Comparison of ENCODE assay signal across 8 mouse cellular contexts in genomic region chr11:109297710-109298375, GRCm38 (mm10). TPM values are rescaled to one million over a fixed set of nuclear protein-coding genes. Genes with fewer than 3 reads are reported as not detected.
A peak's percentile ranks its signal among the peaks of the same experiment; 100 is the strongest.
DNase-seq lines count a peak whose midpoint lies in the region; ATAC-seq and TF ChIP-seq lines count a peak whose summit lies in the region.

Gene Rgs9, minus strand, starts transcription at chr11:109298129.

- WGBS in heart, embryonic 13.5 days, result 7% methylated on average over 37 of the region's 37 CpGs
- WGBS in kidney, postnatal 0 days, result 3% methylated on average over 37 of the region's 37 CpGs
- WGBS in liver, adult 2 months, result 8% methylated on average over 37 of the region's 37 CpGs

- peak within 1 kb of the TSS; percentile 78 for H3K4me2 ChIP-seq in heart, embryonic 13.5 days
- H3K4me2 ChIP-seq in kidney, postnatal 0 days (ENCODE audit: low read length), result peak within 1 kb of the TSS; percentile 75
- peak within 1 kb of the TSS; percentile 42 for H3K4me2 ChIP-seq in myocyte (ENCODE audit: low read depth)

- peak within 1 kb of the TSS; percentile 75 for H3K9ac ChIP-seq in heart, embryonic 13.5 days
- peak within 1 kb of the TSS; percentile 48 for H3K9ac ChIP-seq in kidney, postnatal 0 days (ENCODE audit: low read depth, low read length)
- H3K9ac ChIP-seq in liver, adult 2 months (ENCODE audit: low read depth, low read length), result peak within 1 kb of the TSS; percentile 20; the same call in 1 of the 2 replicates

- DNase-seq in CD4-positive, CD25-positive, alpha-beta regulatory T cell, adult 2 months (ENCODE audit: low read depth, low spot score), result peak; percentile 95
- peak; percentile 87 for DNase-seq in c-Kit-positive CD71-negative TER-119-negative erythroid progenitor cells, embryonic 14.5 days (ENCODE audit: low read depth)
- peak; percentile 15 for DNase-seq in fibroblast of lung, adult 2 months (ENCODE audit: low read depth)
- DNase-seq in kidney, postnatal 0 days (ENCODE audit: low spot score), result peak; percentile 93
- DNase-seq in liver, adult 2 months (ENCODE audit: extremely low read depth, low read depth, low spot score), result peak; percentile 63
- DNase-seq in spleen, postnatal 4 days (ENCODE audit: low spot score in 2 of 2), result peak; percentile 85 to 94

- TF ChIP-seq CTCF in kidney, postnatal 0 days (IDR thresholded peaks at IDR 0.05; ENCODE audit: low read depth), result peak; percentile 98
- peak; percentile 83 for TF ChIP-seq CTCF in liver, adult 2 months (IDR thresholded peaks at IDR 0.05; ENCODE audit: low read depth, low read length)

- no peak within 1 kb of the TSS for H3K27ac ChIP-seq in heart, embryonic 13.5 days (replicated peaks)
- H3K27ac ChIP-seq in kidney, postnatal 0 days, result no peak within 1 kb of the TSS
- no peak within 1 kb of the TSS for H3K27ac ChIP-seq in liver, adult 2 months (replicated peaks; ENCODE audit: insufficient read depth, low read depth, low read length)

- H3K4me3 ChIP-seq in heart, embryonic 13.5 days, result peak within 1 kb of the TSS; percentile 50
- peak within 1 kb of the TSS; percentile 33 for H3K4me3 ChIP-seq in kidney, postnatal 0 days (replicated peaks; ENCODE audit: low read depth, low read length)
- peak within 1 kb of the TSS; percentile 29; the same call in 1 of the 2 replicates for H3K4me3 ChIP-seq in liver, adult 2 months (ENCODE audit: insufficient read depth, low read depth, low read length)
- no peak within 1 kb of the TSS for H3K4me3 ChIP-seq in myocyte

- no peak for TF ChIP-seq POLR2A in liver, adult 2 months (IDR thresholded peaks at IDR 0.05; ENCODE audit: extremely low read depth, insufficient read depth, low read length)
- TF ChIP-seq POLR2A in myocyte (IDR thresholded peaks at IDR 0.05; ENCODE audit: insufficient read length, low read depth), result no peak

- no peaks in the 10 kb centered on the region for H3K9me3 ChIP-seq in heart, embryonic 13.5 days
- no peaks in the 10 kb centered on the region for H3K9me3 ChIP-seq in kidney, postnatal 0 days (replicated peaks; ENCODE audit: low read length)

- peaks cover 50% of the 10 kb centered on the region for H3K27me3 ChIP-seq in heart, embryonic 13.5 days (replicated peaks)
- peaks cover 9% of the 10 kb centered on the region for H3K27me3 ChIP-seq in kidney, postnatal 0 days (ENCODE audit: insufficient read depth, low read length)
- no peaks in the 10 kb centered on the region; the same call in 1 of the 2 replicates for H3K27me3 ChIP-seq in liver, adult 2 months (ENCODE audit: control insufficient read depth, insufficient read depth, low read length)
- H3K27me3 ChIP-seq in myocyte (ENCODE audit: control insufficient read depth, insufficient read depth, insufficient read length), result no peaks in the 10 kb centered on the region

- peaks cover 5% of the 10 kb centered on the region for H3K4me1 ChIP-seq in heart, embryonic 13.5 days
- H3K4me1 ChIP-seq in kidney, postnatal 0 days (replicated peaks; ENCODE audit: insufficient read depth, low read length), result peaks cover 7% of the 10 kb centered on the region
- H3K4me1 ChIP-seq in liver, adult 2 months (ENCODE audit: control insufficient read depth, insufficient read depth, low read length), result 0 out of 2 replicates have a peak, but pooled peaks cover 3% of the 10 kb centered on the region

- no peaks in the 10 kb centered on the region for H3K36me3 ChIP-seq in heart, embryonic 13.5 days
- no peaks in the 10 kb centered on the region for H3K36me3 ChIP-seq in kidney, postnatal 0 days (ENCODE audit: insufficient read depth, low read length)
- no peaks in the 10 kb centered on the region for H3K36me3 ChIP-seq in liver, adult 2 months (ENCODE audit: control insufficient read depth, insufficient read depth, low read length)
- H3K36me3 ChIP-seq in myocyte (ENCODE audit: control insufficient read depth, insufficient read depth), result no peaks in the 10 kb centered on the region

- ATAC-seq in heart, embryonic 13.5 days (ENCODE audit: extremely low read depth, insufficient number of reproducible peaks, low FRiP score, low TSS enrichment), result peak; percentile 79
- peak; percentile 95 for ATAC-seq in kidney, postnatal 0 days (replicated peaks; ENCODE audit: low FRiP score, low read depth)

- no peaks in the 10 kb centered on the region for H3K79me2 ChIP-seq in liver, adult 2 months (ENCODE audit: control insufficient read depth, insufficient read depth, low read length)
- no peaks in the 10 kb centered on the region for H3K79me2 ChIP-seq in myocyte (ENCODE audit: control insufficient read depth, insufficient read depth)

- H3ac ChIP-seq in myocyte (ENCODE audit: control insufficient read depth, insufficient read length), result no peak within 1 kb of the TSS

TF ChIP-seq in myocyte, 11 proteins besides CTCF, POLR2A, EP300 and RAD21:
- no peak for TF ChIP-seq TCF12 (IDR thresholded peaks at IDR 0.05; ENCODE audit: insufficient read depth, poor library complexity, severe bottlenecking)
- no peak for TF ChIP-seq SRF (IDR thresholded peaks at IDR 0.05; ENCODE audit: control insufficient read depth, insufficient read length, low read depth)
- TF ChIP-seq POLR2AphosphoS2 (IDR thresholded peaks at IDR 0.05; ENCODE audit: insufficient read length, low read depth), result no peak
- TF ChIP-seq REST (IDR thresholded peaks at IDR 0.05; ENCODE audit: insufficient read depth, insufficient read length), result no peak
- TF ChIP-seq MYOD1 (IDR thresholded peaks at IDR 0.05; ENCODE audit: control insufficient read depth in 1 of 3, insufficient read length in 2 of 3, low read depth in 2 of 3), result no peak
- no peak for TF ChIP-seq E2F4 (IDR thresholded peaks at IDR 0.05; ENCODE audit: insufficient read depth)
- TF ChIP-seq MAX (IDR thresholded peaks at IDR 0.05; ENCODE audit: low read depth), result no peak
- TF ChIP-seq MYOG (IDR thresholded peaks at IDR 0.05; ENCODE audit: control insufficient read depth in 1 of 3, insufficient read depth in 1 of 3, insufficient read length in 2 of 3, low read depth in 2 of 3), result no peak
- TF ChIP-seq CEBPB (IDR thresholded peaks at IDR 0.05; ENCODE audit: insufficient read depth, poor library complexity, severe bottlenecking), result no peak
- TF ChIP-seq USF1 (IDR thresholded peaks at IDR 0.05; ENCODE audit: low read depth), result no peak
- no peak for TF ChIP-seq TCF3 (IDR thresholded peaks at IDR 0.05; ENCODE audit: insufficient read length, low read depth)

RNA-seq across cellular contexts. Expression of gene Rgs9, which starts in this region (rescaled TPM):
- 0.60 and 0.64 TPM in 2 replicates for polyA plus RNA-seq in heart, embryonic 13.5 days (2015; fragmentation: Nextera tagmentation; extraction: Ambion mirVana)
- polyA plus RNA-seq in kidney, postnatal 0 days (2015; fragmentation: Nextera tagmentation; extraction: Ambion mirVana), result 0.99 and 1.1 TPM in 2 replicates
- 0.37 and 0.54 TPM in 2 replicates for total RNA-seq in liver, adult 2 months (2014; rRNA removed)
- polyA plus RNA-seq in liver, adult 2 months (2012; rRNA removed), result 0.09 and 0.22 TPM in 2 replicates
- not detected for polyA plus RNA-seq in myocyte (2012; fragmentation: generic; extraction: Trizol)

Comparison
In these comparisons a context has a peak if more than half of its experiments do, and no peak if none do; other contexts are left out.
1. Peak in ATAC-seq, H3K4me3 ChIP-seq, H3K9ac ChIP-seq and H3K4me2 ChIP-seq in heart, embryonic 13.5 days; RNA of the gene not detected or under 1 TPM.
2. Peak in DNase-seq, H3K4me3 ChIP-seq and H3K9ac ChIP-seq in liver, adult 2 months; RNA of the gene not detected or under 1 TPM.
3. DNase-seq: peak in every context shown above with its lines; median percentile 95 in CD4-positive, CD25-positive, alpha-beta regulatory T cell, adult 2 months; 93 in kidney, postnatal 0 days; 90 in spleen, postnatal 4 days; 87 in c-Kit-positive CD71-negative TER-119-negative erythroid progenitor cells, embryonic 14.5 days; 63 in liver, adult 2 months; 15 in fibroblast of lung, adult 2 months.
4. H3K9ac ChIP-seq: peak in every context shown above with its lines; median percentile 75 in heart, embryonic 13.5 days; 48 in kidney, postnatal 0 days; 20 in liver, adult 2 months.